Comparison of ENCODE assay signal across 8 mouse cellular contexts in genomic region chr7:24112156-24112856, GRCm38 (mm10). TPM values are rescaled to one million over a fixed set of nuclear protein-coding genes. Genes with fewer than 3 reads are reported as not detected.
DNase-seq lines count a peak whose midpoint lies in the region; ATAC-seq and TF ChIP-seq lines count a peak whose summit lies in the region.

Gene Zfp112, plus strand, starts transcription at chr7:24112314.

- no peak for TF ChIP-seq POLR2A in ES-Bruce4 (IDR thresholded peaks at IDR 0.05; ENCODE audit: insufficient read depth, low read length)

- TF ChIP-seq CTCF in ES-Bruce4 (IDR thresholded peaks at IDR 0.05; ENCODE audit: low read depth, low read length): no peak
- TF ChIP-seq CTCF in liver, embryonic 14.5 days (IDR thresholded peaks at IDR 0.05; ENCODE audit: low read depth): no peak

- H3K9me3 ChIP-seq in ES-Bruce4 (replicated peaks; ENCODE audit: control insufficient read depth, insufficient read depth, low read length, poor library complexity, severe bottlenecking): peaks cover 1% of the 10 kb centered on the region; the same call in 1 of the 2 replicates
- peaks cover 21% of the 10 kb centered on the region for H3K9me3 ChIP-seq in forebrain, embryonic 15.5 days
- H3K9me3 ChIP-seq in liver, embryonic 14.5 days (ENCODE audit: control insufficient read depth, low read length): peaks cover 6% of the 10 kb centered on the region
- peaks cover 15% of the 10 kb centered on the region for H3K9me3 ChIP-seq in neural tube, embryonic 14.5 days (ENCODE audit: control insufficient read depth, low read length)

- peak; percentile 92 for DNase-seq in cerebellum, adult 11-12 months
- peak; percentile 86 for DNase-seq in heart, postnatal 10 days
- peak; percentile 94 for DNase-seq in large intestine, adult 2 months (ENCODE audit: low read depth, low spot score)
- DNase-seq in liver, embryonic 14.5 days (ENCODE audit: low read depth in 3 of 3, low spot score in 3 of 3): peak; percentile 39 to 53 (median 41)
- peak; percentile 56 for DNase-seq in urinary bladder, postnatal 25 days (ENCODE audit: low spot score)

- intact Hi-C loops in heart, postnatal 10 days (cut with DNase I): loop anchor here (2.0 kb wide), 1 partner anchor 20 kb away; no protein-coding TSS in a partner anchor

- H3K9ac ChIP-seq in ES-Bruce4 (ENCODE audit: low read depth, poor library complexity, severe bottlenecking): peak within 1 kb of the TSS; percentile 49
- peak within 1 kb of the TSS; percentile 74 for H3K9ac ChIP-seq in forebrain, embryonic 15.5 days (replicated peaks)
- peak within 1 kb of the TSS; percentile 62 for H3K9ac ChIP-seq in liver, embryonic 14.5 days (replicated peaks)
- H3K9ac ChIP-seq in neural tube, embryonic 14.5 days (replicated peaks; ENCODE audit: low read depth, low read length): peak within 1 kb of the TSS; percentile 78

- H3K4me3 ChIP-seq in ES-Bruce4 (ENCODE audit: low read depth, low read length): peak within 1 kb of the TSS; percentile 99
- H3K4me3 ChIP-seq in forebrain, embryonic 15.5 days: peak within 1 kb of the TSS; percentile 63
- peak within 1 kb of the TSS; percentile 63 to 65 for H3K4me3 ChIP-seq in liver, embryonic 14.5 days (ENCODE audit: insufficient read depth in 1 of 2, low read depth in 2 of 2, low read length in 2 of 2)
- peak within 1 kb of the TSS; percentile 70 for H3K4me3 ChIP-seq in neural tube, embryonic 14.5 days (ENCODE audit: low read depth, low read length)

- no peak within 1 kb of the TSS for H3K27ac ChIP-seq in ES-Bruce4 (ENCODE audit: insufficient read depth, low read length)
- peak within 1 kb of the TSS; percentile 67 for H3K27ac ChIP-seq in forebrain, embryonic 15.5 days (replicated peaks)
- peak within 1 kb of the TSS; percentile 54 for H3K27ac ChIP-seq in liver, embryonic 14.5 days
- H3K27ac ChIP-seq in neural tube, embryonic 14.5 days (ENCODE audit: low read depth, low read length): peak within 1 kb of the TSS; percentile 48

- no peak for TF ChIP-seq EP300 in ES-Bruce4 (IDR thresholded peaks at IDR 0.05; ENCODE audit: insufficient read depth, low read depth, low read length)
- no peak for TF ChIP-seq EP300 in liver, embryonic 14.5 days (IDR thresholded peaks at IDR 0.05; ENCODE audit: low read depth)

- no peaks in the 10 kb centered on the region for H3K36me3 ChIP-seq in ES-Bruce4 (ENCODE audit: control insufficient read depth, insufficient read depth, low read length, poor library complexity, severe bottlenecking)
- peaks cover 25% of the 10 kb centered on the region for H3K36me3 ChIP-seq in forebrain, embryonic 15.5 days
- 0 out of 2 replicates have a peak, but pooled peaks cover 3% of the 10 kb centered on the region for H3K36me3 ChIP-seq in liver, embryonic 14.5 days (replicated peaks; ENCODE audit: control insufficient read depth, insufficient read depth, low read depth)
- peaks cover 8% of the 10 kb centered on the region; the same call in 1 of the 2 replicates for H3K36me3 ChIP-seq in neural tube, embryonic 14.5 days (ENCODE audit: control insufficient read depth, insufficient read depth, low read length)

- H3K4me2 ChIP-seq in forebrain, embryonic 15.5 days (replicated peaks): peak within 1 kb of the TSS; percentile 62
- H3K4me2 ChIP-seq in liver, embryonic 14.5 days (ENCODE audit: low read depth): peak within 1 kb of the TSS; percentile 78
- peak within 1 kb of the TSS; percentile 72 for H3K4me2 ChIP-seq in neural tube, embryonic 14.5 days (ENCODE audit: low read depth, low read length)

- ATAC-seq in forebrain, embryonic 15.5 days (replicated peaks): peak; percentile 98
- ATAC-seq in liver, embryonic 14.5 days (ENCODE audit: insufficient read depth): peak; percentile 82
- peak; percentile 97 for ATAC-seq in neural tube, embryonic 14.5 days (ENCODE audit: low read depth)

- no peaks in the 10 kb centered on the region for H3K4me1 ChIP-seq in ES-Bruce4 (ENCODE audit: control insufficient read depth, insufficient read depth, low read length)
- H3K4me1 ChIP-seq in forebrain, embryonic 15.5 days: peaks cover 7% of the 10 kb centered on the region
- H3K4me1 ChIP-seq in liver, embryonic 14.5 days (replicated peaks; ENCODE audit: control insufficient read depth in 2 of 2, insufficient read depth in 2 of 2, low read length in 1 of 2): peaks cover 0 to 8% of the 10 kb centered on the region in 2 experiments; a peak in 1 of 4 replicates
- H3K4me1 ChIP-seq in neural tube, embryonic 14.5 days (ENCODE audit: control insufficient read depth, insufficient read depth, low read length): 0 out of 2 replicates have a peak, but pooled peaks cover 7% of the 10 kb centered on the region

- WGBS in forebrain, embryonic 15.5 days: 1% methylated on average over 23 of the region's 23 CpGs
- 3% methylated on average over 23 of the region's 23 CpGs for WGBS in large intestine, adult 2 months
- 5% methylated on average over 23 of the region's 23 CpGs for WGBS in liver, embryonic 14.5 days (ENCODE audit: insufficient replicate concordance)
- 1% methylated on average over 23 of the region's 23 CpGs for WGBS in neural tube, embryonic 14.5 days

- no peaks in the 10 kb centered on the region for H3K27me3 ChIP-seq in ES-Bruce4 (ENCODE audit: control insufficient read depth, insufficient read depth, low read length, poor library complexity, severe bottlenecking)
- H3K27me3 ChIP-seq in forebrain, embryonic 15.5 days: no peaks in the 10 kb centered on the region
- no peaks in the 10 kb centered on the region for H3K27me3 ChIP-seq in liver, embryonic 14.5 days (ENCODE audit: control insufficient read depth, insufficient read depth, low read length)
- no peaks in the 10 kb centered on the region for H3K27me3 ChIP-seq in neural tube, embryonic 14.5 days (ENCODE audit: control insufficient read depth, insufficient read depth, low read length)

RNA-seq across cellular contexts. Expression of gene Zfp112, which starts in this region (rescaled TPM):
- polyA plus RNA-seq in ES-Bruce4 (2011; ENCODE audit: insufficient read depth, insufficient read length, low read depth, missing spikeins): 1.3 and 1.4 TPM in 2 replicates
- 10.4 and 11.0 TPM in 2 replicates for polyA plus RNA-seq in forebrain, embryonic 15.5 days (2015; fragmentation: Nextera tagmentation; extraction: Ambion mirVana)
- 1 to 10 TPM; 3.1 to 3.8 TPM for total RNA-seq in heart, postnatal 10 days (2021)
- polyA plus RNA-seq in large intestine, adult 2 months (2012; rRNA removed): 0.82 and 1.5 TPM in 2 replicates
- 0.28 and 0.36 TPM in 2 replicates for polyA plus RNA-seq in liver, embryonic 14.5 days (2012; rRNA removed)
- 0.22 and 0.29 TPM in 2 replicates for polyA plus RNA-seq in liver, embryonic 14.5 days (2014; fragmentation: Nextera tagmentation; extraction: Ambion mirVana)
- 11.2 and 11.7 TPM in 2 replicates for polyA plus RNA-seq in neural tube, embryonic 14.5 days (2014; fragmentation: Nextera tagmentation; extraction: Ambion mirVana)

Comparison
In these comparisons a context has a peak if more than half of its experiments do, and no peak if none do; other contexts are left out.
1. Peak in DNase-seq, ATAC-seq, H3K4me3 ChIP-seq, H3K27ac ChIP-seq, H3K9ac ChIP-seq and H3K4me2 ChIP-seq in liver, embryonic 14.5 days; RNA of the gene not detected or under 1 TPM.
2. DNase-seq: peak in every context shown above with its lines; median percentile 94 in large intestine, adult 2 months; 92 in cerebellum, adult 11-12 months; 86 in heart, postnatal 10 days; 56 in urinary bladder, postnatal 25 days; 41 in liver, embryonic 14.5 days.